Mouse (Mus musculus) kidney, adult 2 months (tissue): ENCODE results near the gene Scube3.

Experiments
- CTCF ChIP-seq: fragments of 200-500 bp; conservative IDR thresholded peaks from 2 replicates; pipeline ENCODE4 v1.5.1; 2011; ENCODE audit warnings: low read depth, mild to moderate bottlenecking, control low read depth, low read length, moderate library complexity, mixed read lengths; ENCODE audit not compliant: insufficient read depth, insufficient read length
- POLR2A ChIP-seq: fragments of 200-500 bp; IDR thresholded peaks from one replicate; pipeline ENCODE4 v1.6.1; 2011; ENCODE audit warnings: low read depth, low read length, control low read depth

DNA sequence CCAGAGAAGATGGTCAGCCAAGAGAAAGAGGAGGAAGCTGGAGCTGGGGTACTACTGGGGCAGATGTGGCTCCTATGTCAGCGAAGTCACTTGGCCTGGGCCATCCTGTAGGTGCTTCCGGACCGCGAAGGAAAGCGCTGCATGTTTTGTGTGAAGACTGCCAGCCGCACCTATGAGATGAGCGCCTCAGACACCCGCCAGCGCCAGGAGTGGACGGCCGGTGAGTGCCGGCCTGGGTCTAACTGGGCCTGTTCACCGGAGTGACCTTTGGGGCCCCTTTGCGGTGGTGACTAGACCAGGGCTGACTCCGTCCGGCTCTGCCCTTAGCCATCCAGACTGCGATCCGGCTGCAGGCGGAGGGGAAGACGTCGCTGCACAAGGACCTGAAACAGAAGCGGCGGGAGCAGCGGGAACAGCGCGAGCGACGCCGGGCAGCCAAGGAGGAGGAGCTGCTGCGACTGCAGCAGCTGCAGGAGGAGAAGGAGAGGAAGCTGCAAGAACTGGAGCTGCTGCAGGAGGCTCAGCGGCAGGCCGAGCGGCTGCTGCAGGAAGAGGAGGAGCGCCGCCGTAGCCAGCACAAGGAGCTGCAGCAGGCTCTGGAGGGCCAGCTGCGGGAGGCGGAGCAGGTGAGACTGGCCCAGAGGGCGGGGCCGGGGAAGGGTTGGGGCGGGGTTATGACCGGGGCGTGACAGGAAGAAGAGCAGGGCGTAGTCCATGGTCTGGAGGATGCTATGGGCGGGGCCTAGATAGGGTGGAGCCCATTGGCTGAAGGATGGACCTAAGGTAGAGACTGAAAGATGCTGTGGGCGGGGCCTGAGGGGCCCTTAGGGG, 81.8 kb downstream of the Scube3 start:
- TF ChIP-seq CTCF: no peak
- no peak for TF ChIP-seq POLR2A
